Mouse (Mus musculus) stomach, postnatal 0 days (tissue): ENCODE results near the gene Ccl17. TPM values are rescaled to one million over a fixed set of nuclear protein-coding genes. Genes with fewer than 3 reads are reported as not detected.

Source experiments
- ATAC-seq: fragments of 200-750 bp; cut with Nextera tagmentation; 2 replicates; pipeline ENCODE4 v1.8.0; 2017; ENCODE audit not compliant: low FRiP score, low TSS enrichment
- DNase-seq: peaks from one replicate; pipeline ENCODE4 v3.0.0-alpha.2; 2016; ENCODE audit warnings: low spot score
- H3K27ac ChIP-seq: fragments of 300-500 bp; sonication (generic); replicated peaks from 2 replicates; pipeline ENCODE4 v1.5.1; 2014; ENCODE audit warnings: mild to moderate bottlenecking, control low read depth
- H3K27me3 ChIP-seq: fragments of 300-500 bp; sonication (generic); 2 replicates; pipeline ENCODE4 v1.6.1; 2014; ENCODE audit warnings: low read length; ENCODE audit not compliant: control insufficient read depth, insufficient read depth
- H3K36me3 ChIP-seq: fragments of 300-500 bp; sonication (generic); 2 replicates; pipeline ENCODE4 v1.6.1; 2014; ENCODE audit warnings: low read length, mixed read lengths; ENCODE audit not compliant: control insufficient read depth, insufficient read depth
- H3K4me1 ChIP-seq: fragments of 300-500 bp; sonication (generic); replicated peaks from 2 replicates; pipeline ENCODE4 v1.6.1; 2014; ENCODE audit warnings: antibody characterized with exemption; ENCODE audit not compliant: control insufficient read depth, insufficient read depth
- H3K4me2 ChIP-seq: fragments of 300-500 bp; sonication (generic); replicated peaks from 2 replicates; pipeline ENCODE4 v1.6.1; 2014; ENCODE audit warnings: low read depth, mild to moderate bottlenecking, control low read depth, moderate library complexity
- H3K4me3 ChIP-seq: fragments of 300-500 bp; sonication (generic); 2 replicates; pipeline ENCODE4 v1.5.1; 2014; ENCODE audit warnings: low read depth, low read length, control low read depth
- H3K9ac ChIP-seq: fragments of 300-500 bp; sonication (generic); 2 replicates; pipeline ENCODE4 v1.6.1; 2014; ENCODE audit warnings: mild to moderate bottlenecking, low read length, control low read depth, mixed read lengths
- H3K9me3 ChIP-seq: fragments of 300-500 bp; sonication (generic); 2 replicates; pipeline ENCODE4 v1.6.1; 2016; ENCODE audit warnings: low read length; ENCODE audit not compliant: control insufficient read depth
- CTCF ChIP-seq: IDR thresholded peaks from 2 replicates; pipeline ENCODE4 v1.5.1; 2016; ENCODE audit warnings: antibody characterized with exemption, low read depth, mild to moderate bottlenecking, moderate library complexity
- EP300 ChIP-seq: optimal IDR thresholded peaks from 2 replicates; pipeline ENCODE3; 2016; ENCODE audit warnings: antibody characterized with exemption
- WGBS: fragments of 180-500 bp; shearing (Covaris S2); extraction: QIAGEN DNeasy Blood & Tissue Kit; methylation state at CpG from one replicate; pipeline ENCODE4 v1.1.7; 2014; 5-methylcytosine and 5-hydroxymethylcytosine counted together
- polyA plus RNA-seq: library from polyadenylated mRNA; unstranded; fragments of >200 nt; fragmentation: Nextera tagmentation; extraction: Ambion mirVana; gene quantifications from 2 replicates; pipeline ENCODE4 v1.2.1, GENCODE M21; 2015

Ccl17 gene
- polyA plus RNA-seq, 1 experiment from 2014 or later = 0.55 TPM

GRCm38 (mm10) chr8:94857346-94858173 lies 47.3 kb downstream of the Ccl17 start, which contains the start of gene Polr2c:
Polr2c (plus strand) TSS chr8:94857450.
- TF ChIP-seq EP300 (peak; percentile 10), CTCF (peak; percentile 88)

GRCm38 (mm10) chr8:94861352-94861910 lies 51.2 kb downstream of the Ccl17 start:
- Histone ChIP-seq H3K27ac (no peak overlapping the region), H3K4me3 (no peak overlapping the region), H3K9me3 (no peaks in the 10 kb centered on the region), H3K27me3 (no peaks in the 10 kb centered on the region), H3K4me1 (no peaks in the 10 kb centered on the region), H3K36me3 (peaks cover 6% of the 10 kb centered on the region; the same call in 1 of the 2 replicates), H3K9ac (no peak overlapping the region), H3K4me2 (no peak overlapping the region)
- WGBS = 72% methylated on average over 8 of the region's 8 CpGs
- TF ChIP-seq EP300 (no peak), CTCF (peak; percentile 91)
- no peak; the same call in 1 of the 2 replicates for ATAC-seq
- peak; percentile 72 for DNase-seq

More at GRCm38 (mm10) chr8:94857346-94858173, 47.3 kb downstream of the Ccl17 start, which contains the start of gene Polr2c:
- Histone ChIP-seq H3K27me3 (no peaks in the 10 kb centered on the region), H3K9ac (peak within 1 kb of the TSS; percentile 97), H3K4me3 (peak within 1 kb of the TSS; percentile 93), H3K36me3 (peaks cover 16% of the 10 kb centered on the region), H3K4me1 (no peaks in the 10 kb centered on the region), H3K4me2 (peak within 1 kb of the TSS; percentile 83), H3K9me3 (no peaks in the 10 kb centered on the region), H3K27ac (peak within 1 kb of the TSS; percentile 78)
- peak; percentile 92 for DNase-seq
- WGBS = under 1% methylated on average over 68 of the region's 68 CpGs
- peak; percentile 84 for ATAC-seq

Other genes with a start within 250 kb of the Ccl17 start
- gene Rspry1, start 208.5 kb upstream of the Ccl17 start, polyA plus RNA-seq = 15.2 and 16.1 TPM in 2 replicates
- gene Fam192a, start 208.5 kb upstream of the Ccl17 start, polyA plus RNA-seq = 42.0 and 44.7 TPM in 2 replicates
- gene Arl2bp, start 143.9 kb upstream of the Ccl17 start, polyA plus RNA-seq = 91.2 and 94.2 TPM in 2 replicates
- 164 and 188 TPM in 2 replicates for gene Pllp, start 114.2 kb upstream of the Ccl17 start, polyA plus RNA-seq
- 0.06 TPM in 1 of 2 replicates, not detected in the other for gene Ccl22, start 64.9 kb upstream of the Ccl17 start, polyA plus RNA-seq
- gene Cx3cl1, start 38.4 kb upstream of the Ccl17 start, polyA plus RNA-seq = 18.0 and 21.9 TPM in 2 replicates
- 62.3 and 66.7 TPM in 2 replicates for gene Coq9, start 27.9 kb downstream of the Ccl17 start, polyA plus RNA-seq
- 58.8 and 61.7 TPM in 2 replicates for gene Ciapin1, start 27.9 kb downstream of the Ccl17 start, polyA plus RNA-seq
- 70.4 and 72.7 TPM in 2 replicates for gene Polr2c, start 47.0 kb downstream of the Ccl17 start, polyA plus RNA-seq
- gene Dok4, start 65.9 kb downstream of the Ccl17 start, polyA plus RNA-seq = 19.3 and 20.5 TPM in 2 replicates
- 12.0 and 12.7 TPM in 2 replicates for gene Ccdc102a, start 107.6 kb downstream of the Ccl17 start, polyA plus RNA-seq
- gene Adgrg5, start 113.2 kb downstream of the Ccl17 start, polyA plus RNA-seq = 0.15 and 0.27 TPM in 2 replicates
- 42.4 and 50.9 TPM in 2 replicates for gene Adgrg1, start 164.3 kb downstream of the Ccl17 start, polyA plus RNA-seq
- 0.61 and 0.92 TPM in 2 replicates for gene Adgrg3, start 207.2 kb downstream of the Ccl17 start, polyA plus RNA-seq
- 0.04 TPM in 1 of 2 replicates, not detected in the other for gene Drc7, start 244.7 kb downstream of the Ccl17 start, polyA plus RNA-seq